Mouse (Mus musculus) CH12.LX (cell line): ENCODE data around the gene 4930453N24Rik.

Experiments used
- CHD1 ChIP-seq: IDR thresholded peaks from 2 replicates; pipeline ENCODE4 v1.6.1; 2012; ENCODE audit warnings: low read depth, low read length, improper control_type of control experiment, inconsistent platforms
- CHD2 ChIP-seq: IDR thresholded peaks from 2 replicates; pipeline ENCODE4 v1.6.1; 2011; ENCODE audit warnings: low read length, improper control_type of control experiment
- CTCF ChIP-seq, 2 experiments: IDR thresholded peaks in 1 of 2; conservative IDR thresholded peaks in 1 of 2; 2 replicates each; pipeline ENCODE4 v1.5.1; 2011 to 2012; ENCODE audit warnings: low read depth in 2 of 2, low read length in 2 of 2, improper control_type of control experiment in 1 of 2, inconsistent platforms in 1 of 2, mild to moderate bottlenecking in 1 of 2, moderate library complexity in 1 of 2
- EP300 ChIP-seq: IDR thresholded peaks from 2 replicates; pipeline ENCODE4 v1.6.1; 2011; ENCODE audit warnings: low read length, improper control_type of control experiment
- MYC ChIP-seq: IDR thresholded peaks from 2 replicates; pipeline ENCODE4 v1.6.1; 2011; ENCODE audit warnings: low read depth, mild to moderate bottlenecking, improper control_type of control experiment, low read length
- POLR2A ChIP-seq: IDR thresholded peaks from 2 replicates; pipeline ENCODE4 v1.6.1; 2011; ENCODE audit warnings: low read depth, mild to moderate bottlenecking, improper control_type of control experiment, low read length
- POLR2AphosphoS2 ChIP-seq: IDR thresholded peaks from 2 replicates; pipeline ENCODE4 v1.6.1; 2011; ENCODE audit warnings: low read depth, low read length, improper control_type of control experiment
- USF2 ChIP-seq: conservative IDR thresholded peaks from 2 replicates; pipeline ENCODE4 v1.6.1; 2011; ENCODE audit warnings: low read depth, low read length, improper control_type of control experiment
- ZMIZ1 ChIP-seq: IDR thresholded peaks from 2 replicates; pipeline ENCODE4 v1.6.1; 2012; ENCODE audit warnings: low read depth, mild to moderate bottlenecking, inconsistent platforms, low read length, improper control_type of control experiment

DNA sequence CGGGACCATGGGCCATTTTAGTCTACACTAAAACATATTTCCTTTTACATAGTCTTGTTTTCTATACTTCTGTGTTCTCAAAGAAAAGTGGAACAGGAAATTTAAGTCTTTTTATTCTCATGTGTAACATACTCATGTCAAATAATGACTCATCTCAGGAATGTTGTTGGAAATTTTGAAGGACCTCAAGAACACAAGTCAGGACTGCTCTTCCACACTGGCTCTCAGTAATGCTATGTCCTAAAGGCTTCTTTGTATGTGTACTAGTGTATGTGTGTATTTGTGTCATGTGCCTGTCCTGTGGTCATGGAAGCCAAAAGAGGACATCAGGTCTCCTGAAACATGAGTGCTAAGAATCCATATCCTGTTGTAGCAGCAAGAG lies 11.7 kb downstream of the 4930453N24Rik start:
- TF ChIP-seq MYC = no peak
- TF ChIP-seq POLR2AphosphoS2 = no peak
- TF ChIP-seq CTCF (conservative IDR thresholded peaks at IDR 0.05 in 1 of 2, IDR thresholded peaks at IDR 0.05 in 1 of 2; ENCODE audit: low read depth in 2 of 2, low read length in 2 of 2) = no peak
- no peak for TF ChIP-seq EP300
- no peak for TF ChIP-seq POLR2A
- no peak for TF ChIP-seq ZMIZ1
- no peak for TF ChIP-seq CHD1
- no peak for TF ChIP-seq USF2
- no peak for TF ChIP-seq CHD2
